Mouse (Mus musculus) layer of hippocampus, adult 9-10 months (tissue): Measurements from ENCODE around the gene Tmem260.

Experiments
- DNase-seq: peaks from one replicate; pipeline ENCODE4 v3.0.0; 2022; ENCODE audit warnings: low spot score

Gene Tmem260

DNA sequence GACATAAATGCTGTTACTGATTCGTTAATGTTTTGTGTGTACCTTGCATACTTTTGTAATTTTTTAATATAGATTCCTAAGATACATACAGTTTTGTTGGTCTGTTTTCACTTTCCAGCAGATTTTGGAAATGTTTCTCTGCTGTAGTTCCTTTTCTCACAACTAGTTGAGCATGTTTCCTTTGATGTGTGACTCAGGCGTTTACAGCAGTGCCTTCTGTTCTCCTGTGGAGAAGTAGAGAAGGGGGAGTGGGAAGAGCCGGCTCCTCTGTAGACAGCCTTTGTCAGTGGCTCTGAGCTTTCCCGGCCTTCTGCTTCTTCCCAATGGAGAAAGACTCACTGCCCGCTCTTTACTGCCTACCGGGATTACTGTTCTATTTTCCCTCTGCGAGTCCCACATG lies 35.7 kb downstream of the Tmem260 start:
- no peak for DNase-seq

GRCm38 (mm10) chr14:48482762-48483161 lies 36.8 kb downstream of the Tmem260 start:
- DNase-seq = no peak

GRCm38 (mm10) chr14:48493896-48494295 lies 48.0 kb downstream of the Tmem260 start:
- DNase-seq = no peak

DNA sequence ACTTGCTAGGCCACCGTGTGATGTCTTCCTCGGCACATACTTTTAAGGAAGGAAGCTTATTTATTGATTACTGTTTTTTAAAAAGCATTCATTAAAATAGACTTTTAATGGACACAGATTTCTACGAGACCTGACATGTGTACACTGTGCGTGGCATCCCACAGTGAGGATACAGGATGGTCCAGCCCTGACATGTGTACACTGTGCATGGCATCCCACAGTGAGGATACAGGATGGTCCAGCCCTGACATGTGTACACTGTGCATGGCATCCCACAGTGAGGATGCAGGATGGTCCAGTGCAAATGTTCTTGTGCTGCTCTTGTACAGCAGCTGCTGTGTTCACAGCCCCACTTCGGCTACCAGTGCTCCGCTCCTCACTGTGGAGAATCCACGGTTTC lies 56.6 kb downstream of the Tmem260 start:
- DNase-seq = no peak

DNA sequence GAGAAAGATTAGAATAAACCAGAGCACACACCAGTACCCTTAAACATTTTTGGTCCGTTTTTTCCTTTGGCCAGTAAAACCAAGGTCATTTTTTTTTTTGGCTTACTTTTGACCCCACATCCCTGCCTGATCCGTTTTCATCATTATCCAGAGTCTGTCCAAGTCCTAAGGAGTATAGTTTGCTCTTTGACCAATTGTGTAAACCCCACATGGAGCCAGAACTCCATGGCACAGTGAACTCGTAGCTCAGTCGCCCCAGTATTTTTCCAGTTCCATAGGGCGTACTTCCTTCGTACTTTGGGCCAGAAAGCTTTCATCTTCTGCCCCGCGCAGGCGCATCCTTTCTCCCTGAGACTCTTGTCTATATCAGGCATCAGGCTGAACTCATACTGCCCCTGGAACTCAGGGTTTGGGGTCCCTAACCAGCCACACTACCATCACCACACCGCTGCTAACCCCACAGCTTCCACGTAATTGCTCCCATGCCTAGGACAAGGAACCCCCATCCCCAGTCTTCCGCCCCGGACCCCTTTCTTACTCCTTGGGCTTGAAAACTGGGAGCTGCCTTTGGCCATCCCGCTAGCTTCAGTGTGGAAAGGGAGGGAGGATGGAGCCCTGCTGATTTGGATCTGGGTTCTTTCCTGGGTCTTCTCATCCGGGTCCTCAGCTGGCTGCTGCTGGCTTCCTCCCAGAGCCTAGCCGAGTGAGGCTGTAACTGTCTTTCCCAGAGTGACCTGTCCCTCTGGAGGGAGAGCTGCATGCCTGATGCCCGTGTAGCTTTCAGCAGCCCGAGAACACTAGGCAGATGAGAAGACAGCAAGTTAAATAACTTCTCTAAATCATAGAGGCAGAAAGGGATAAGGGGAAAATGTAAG lies 58.0 kb downstream of the Tmem260 start:
- no peak for DNase-seq

DNA sequence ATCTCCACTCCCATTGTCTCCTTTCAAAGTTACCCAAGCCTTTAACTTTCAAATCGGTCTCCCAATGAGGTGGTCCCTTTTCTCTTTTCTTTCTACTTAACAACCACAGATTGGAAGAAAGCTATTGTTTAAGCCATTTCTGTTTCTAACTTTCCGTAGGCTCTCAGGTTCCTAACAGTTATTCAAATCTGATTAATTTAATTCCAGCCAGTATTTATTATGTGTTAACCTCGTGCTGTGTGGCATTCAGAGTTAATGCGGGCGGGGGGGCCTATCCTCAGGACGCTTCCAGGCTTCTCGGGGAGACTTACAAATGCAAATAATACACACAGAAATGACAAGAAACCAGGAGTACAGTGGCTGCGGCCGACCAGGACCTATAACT lies 58.6 kb downstream of the Tmem260 start:
- DNase-seq = no peak

GRCm38 (mm10) chr14:48505606-48506005 lies 59.7 kb downstream of the Tmem260 start:
- no peak for DNase-seq

DNA sequence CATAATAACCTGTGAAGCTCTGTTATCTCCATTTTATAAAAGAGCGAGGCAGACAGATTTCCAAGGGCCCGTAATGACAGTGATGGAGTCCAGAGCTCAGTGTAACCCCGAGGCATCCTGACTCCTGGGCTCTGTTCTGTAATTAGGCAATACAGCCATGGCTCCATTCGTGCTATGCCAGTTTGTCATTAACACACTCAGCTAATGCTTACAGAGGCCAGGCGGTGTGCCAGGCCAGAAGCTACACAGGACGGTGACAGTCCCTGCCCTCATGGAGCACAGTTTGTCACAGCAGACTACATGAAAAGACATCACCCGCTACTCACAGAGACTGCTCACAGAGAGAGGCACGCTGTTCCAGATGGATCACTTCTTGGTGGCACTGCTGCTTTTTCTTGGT lies 61.5 kb downstream of the Tmem260 start:
- no peak for DNase-seq

- DNase-seq = no peak
Measured at GRCm38 (mm10) chr14:48509131-48509530, 63.2 kb downstream of the Tmem260 start.

DNA sequence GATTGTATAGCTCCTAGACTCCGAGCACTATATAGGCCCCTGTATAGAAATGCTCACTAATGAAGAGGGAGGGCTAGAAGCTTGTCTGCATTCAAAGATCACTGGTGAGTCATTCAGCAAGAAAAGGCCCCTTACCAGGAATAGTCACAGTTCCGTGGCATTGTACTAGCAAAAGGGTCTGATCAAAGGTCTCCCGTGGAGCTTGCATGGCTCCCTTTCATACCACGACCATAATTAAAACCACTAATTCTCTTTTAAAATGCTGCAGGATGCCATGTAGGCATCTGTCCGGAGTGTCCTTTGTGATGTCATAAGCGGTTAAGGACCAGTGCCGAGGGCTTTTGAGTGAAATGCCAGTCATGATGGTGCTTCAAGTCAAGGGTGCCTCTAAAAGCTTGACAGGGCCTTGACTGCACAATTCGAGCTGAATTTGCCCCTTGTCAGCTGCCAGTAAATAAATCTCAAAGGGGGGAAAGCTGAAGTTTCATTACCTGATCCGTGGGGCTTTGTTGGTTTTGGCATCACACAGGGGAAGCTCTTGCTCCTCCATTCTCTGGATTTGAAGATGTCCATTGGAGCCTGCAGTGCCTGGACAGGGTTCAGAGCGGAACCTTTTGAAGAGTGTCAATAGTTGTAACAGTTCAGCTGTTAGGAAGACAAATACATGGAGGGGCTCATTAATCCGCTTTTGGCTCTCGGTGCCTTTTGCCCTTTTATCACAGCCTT lies 67.3 kb downstream of the Tmem260 start:
- no peak for DNase-seq

DNA sequence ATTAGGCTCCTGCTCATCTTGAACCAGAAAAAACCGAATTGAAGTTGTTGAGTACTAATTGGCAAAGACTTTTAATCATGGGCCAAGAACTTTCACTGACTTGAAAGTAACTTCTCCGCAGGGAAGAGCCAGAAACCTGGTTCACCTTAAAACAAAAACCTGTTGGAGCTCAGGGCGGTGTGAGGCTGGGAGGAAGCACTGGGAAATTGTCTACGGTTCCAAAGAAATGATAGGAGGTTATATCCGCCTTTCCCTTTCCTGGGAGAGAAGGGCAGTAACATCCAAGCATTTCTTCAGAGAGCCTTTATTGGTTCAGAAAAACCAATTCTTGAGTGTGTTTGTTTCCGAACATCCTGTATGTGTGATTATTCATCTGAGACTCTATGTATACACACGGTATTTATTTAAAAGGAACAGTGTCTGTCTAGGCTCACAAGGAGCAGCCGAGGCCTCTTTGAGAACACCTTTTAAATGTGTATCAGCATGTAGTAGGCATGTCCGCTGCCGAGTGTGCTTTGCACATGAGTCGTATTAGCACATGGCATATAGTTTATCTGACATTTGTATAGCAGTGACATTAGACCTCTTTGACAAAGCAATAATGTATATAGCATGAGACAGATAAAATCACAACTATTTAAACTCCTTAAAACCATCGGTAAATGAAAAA lies 68.0 kb downstream of the Tmem260 start:
- no peak for DNase-seq

GRCm38 (mm10) chr14:48514620-48515019 lies 68.7 kb downstream of the Tmem260 start:
- no peak for DNase-seq

DNA sequence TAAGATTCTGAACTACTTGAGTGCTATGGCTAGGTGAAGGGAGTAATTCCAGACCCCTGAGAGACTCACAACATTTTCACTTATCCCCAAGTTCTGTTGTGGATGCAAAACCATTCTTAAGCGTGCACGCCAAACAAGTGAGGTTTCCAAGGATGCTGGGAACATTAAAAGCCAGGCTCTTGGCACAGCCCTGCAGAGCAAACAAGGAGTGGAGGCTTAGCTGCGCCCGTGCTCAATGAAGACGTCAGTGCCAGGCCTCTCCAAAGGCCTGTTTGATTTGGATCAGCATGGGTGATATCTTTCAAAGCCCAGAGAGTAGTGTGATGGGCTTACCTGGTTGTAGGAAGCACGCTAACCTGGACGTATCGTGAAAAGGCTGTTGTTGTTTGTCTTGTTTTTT lies 69.6 kb downstream of the Tmem260 start:
- no peak for DNase-seq

GRCm38 (mm10) chr14:48523361-48523760 lies 77.4 kb downstream of the Tmem260 start:
- no peak for DNase-seq

DNA sequence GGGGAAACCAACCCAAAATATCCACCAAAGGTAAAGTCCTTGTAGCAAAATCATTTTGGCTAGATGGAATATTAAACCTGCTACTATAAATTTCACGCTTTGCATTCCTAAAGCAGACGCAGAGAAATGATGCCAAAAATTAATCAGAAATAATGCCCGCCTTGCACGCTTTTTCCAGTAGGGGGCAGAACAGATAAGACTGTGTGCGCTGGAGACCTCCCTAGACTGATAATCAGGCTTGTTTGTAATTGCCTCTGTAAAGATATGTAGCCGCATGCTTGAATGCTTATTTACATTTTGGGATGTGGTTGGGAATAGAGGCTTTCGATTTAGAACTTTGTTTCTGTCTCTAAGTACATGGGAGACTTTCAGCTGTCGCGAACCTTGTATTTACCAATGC lies 78.2 kb downstream of the Tmem260 start:
- peak; percentile 56 for DNase-seq

GRCm38 (mm10) chr14:48525055-48525454 lies 79.1 kb downstream of the Tmem260 start:
- no peak for DNase-seq

DNA sequence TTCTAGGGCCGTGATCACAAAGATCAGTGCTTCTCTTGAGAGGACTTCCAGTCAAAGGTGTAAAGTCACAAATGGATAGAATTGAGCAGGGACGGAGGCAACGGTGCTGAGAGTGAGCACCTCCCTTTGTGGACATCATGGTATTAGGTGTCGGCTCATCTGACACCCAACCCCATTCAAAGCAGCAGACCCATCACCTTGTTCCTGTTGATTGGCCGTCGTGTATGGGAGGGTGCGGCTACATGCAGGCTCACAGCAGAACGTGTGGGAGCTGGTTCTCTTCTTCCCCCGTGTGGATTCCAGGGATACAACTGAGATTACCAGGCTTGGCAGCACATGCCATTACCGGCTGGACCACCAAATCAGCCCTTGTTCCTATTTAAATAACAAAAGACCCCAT lies 84.7 kb downstream of the Tmem260 start:
- DNase-seq = no peak

- no peak for DNase-seq
Measured at GRCm38 (mm10) chr14:48537795-48538766, 92.2 kb downstream of the Tmem260 start.

GRCm38 (mm10) chr14:48545166-48545565 lies 99.2 kb downstream of the Tmem260 start:
- DNase-seq = no peak

DNA sequence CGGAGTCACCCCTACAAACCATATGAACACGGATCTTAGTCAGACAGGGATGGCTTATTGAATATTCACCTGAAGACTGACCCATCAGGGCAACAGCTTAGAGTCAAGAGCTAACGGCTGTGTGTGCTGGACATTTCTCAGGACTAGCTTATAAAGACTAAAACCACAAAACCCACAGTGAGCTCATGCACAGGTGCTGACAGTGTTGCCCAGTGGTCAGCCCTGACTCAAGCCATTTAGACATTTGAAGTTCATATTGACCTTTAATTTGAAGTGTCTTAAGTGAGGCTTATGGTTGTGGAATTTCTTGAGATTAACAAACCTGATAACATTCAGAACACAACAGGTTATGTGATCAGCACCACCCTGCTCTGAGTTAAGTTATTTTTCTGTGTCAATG lies 100.1 kb downstream of the Tmem260 start:
- DNase-seq = no peak

GRCm38 (mm10) chr14:48549703-48550102 lies 103.8 kb downstream of the Tmem260 start:
- no peak for DNase-seq

DNA sequence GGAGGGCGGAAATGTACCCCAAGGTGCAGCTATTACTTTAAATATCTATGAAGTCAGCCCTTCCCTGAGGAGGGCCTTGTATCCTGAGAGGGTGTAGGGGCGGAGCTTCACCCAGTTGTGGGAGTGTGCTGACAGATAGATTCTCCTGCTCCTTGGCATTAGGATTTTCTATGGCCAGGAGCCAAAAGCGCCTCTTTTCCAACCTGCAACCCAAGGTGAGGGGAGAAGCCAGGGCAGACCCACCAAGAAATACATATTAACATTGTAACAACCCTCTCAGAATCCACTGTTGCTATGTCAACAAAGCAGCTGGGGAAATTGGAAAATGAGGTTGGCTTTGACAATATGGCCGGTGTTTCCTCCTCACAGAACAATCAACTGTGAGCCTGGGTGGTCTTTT lies 107.3 kb downstream of the Tmem260 start:
- no peak for DNase-seq
